Mouse (Mus musculus) cerebellum, adult 18-20 months (tissue): ENCODE data around the gene Tulp4.
A peak's percentile ranks its signal among the peaks of the same experiment; 100 is the strongest.
"Not testable (repeated sequence)": the region's sequence is repeated elsewhere in the genome, so short reads cannot be mapped to it uniquely, and the experiment has no call there.

Experiments used
- DNase-seq, 2 experiments: peaks; one replicate each; pipeline ENCODE4 v3.0.0; 2021

The Tulp4 gene

GRCm38 (mm10) chr17:6195390-6195789 is 89.2 kb downstream of the Tulp4 start:
- DNase-seq: peak in 1 of 2 experiments; percentile 30

GRCm38 (mm10) chr17:6197491-6197890 is 91.3 kb downstream of the Tulp4 start:
- peak in 1 of 2 experiments; percentile 21 for DNase-seq

GRCm38 (mm10) chr17:6198670-6199069 is 92.4 kb downstream of the Tulp4 start:
- peak in 1 of 2 experiments; percentile 22 for DNase-seq

- no peak for DNase-seq
These were observed 92.9 kb downstream of the Tulp4 start for GRCm38 (mm10) chr17:6199166-6199565.

- DNase-seq: peak; percentile 76 to 82
These were observed 95.4 kb downstream of the Tulp4 start for GRCm38 (mm10) chr17:6201522-6202250.

GRCm38 (mm10) chr17:6202389-6203110 is 96.3 kb downstream of the Tulp4 start:
- DNase-seq: peak in 1 of 2 experiments; percentile 27

- no peak for DNase-seq
These were observed 96.9 kb downstream of the Tulp4 start for GRCm38 (mm10) chr17:6203126-6203525.

GRCm38 (mm10) chr17:6203795-6204194 is 97.6 kb downstream of the Tulp4 start:
- no peak for DNase-seq

- DNase-seq: no peak
These were observed 105.5 kb downstream of the Tulp4 start for GRCm38 (mm10) chr17:6211721-6212120.

- no peak for DNase-seq
These were observed 109.4 kb downstream of the Tulp4 start for GRCm38 (mm10) chr17:6215640-6216039.

- DNase-seq: no peak
These were observed 110.3 kb downstream of the Tulp4 start for GRCm38 (mm10) chr17:6216514-6216913.

GRCm38 (mm10) chr17:6232633-6233032 is 126.4 kb downstream of the Tulp4 start:
- DNase-seq: not testable (repeated sequence)

GRCm38 (mm10) chr17:6251298-6251697 is 145.1 kb downstream of the Tulp4 start:
- not testable (repeated sequence) for DNase-seq

GRCm38 (mm10) chr17:6256400-6257069 is 150.3 kb downstream of the Tulp4 start, which contains the start of gene Tmem181a:
Tmem181a (plus strand) TSS chr17:6256860.
- peak in 1 of 2 experiments; percentile 40 for DNase-seq

GRCm38 (mm10) chr17:6257070-6257456 is 150.8 kb downstream of the Tulp4 start:
- peak; percentile 76 to 78 for DNase-seq

GRCm38 (mm10) chr17:6269876-6270831 is 163.9 kb downstream of the Tulp4 start:
- DNase-seq: peak; percentile 22 to 45

GRCm38 (mm10) chr17:6270840-6271239 is 164.6 kb downstream of the Tulp4 start:
- peak in 1 of 2 experiments; percentile 22 for DNase-seq

- not testable (repeated sequence) for DNase-seq
These were observed 165.7 kb downstream of the Tulp4 start for GRCm38 (mm10) chr17:6271970-6272369.

GRCm38 (mm10) chr17:6274693-6275092 is 168.5 kb downstream of the Tulp4 start:
- DNase-seq: not testable (repeated sequence)

- not testable (repeated sequence) for DNase-seq
These were observed 173.0 kb downstream of the Tulp4 start for GRCm38 (mm10) chr17:6279205-6279604.

- not testable (repeated sequence) for DNase-seq
These were observed 173.5 kb downstream of the Tulp4 start for GRCm38 (mm10) chr17:6279772-6280171.

GRCm38 (mm10) chr17:6280513-6280912 is 174.3 kb downstream of the Tulp4 start:
- not testable (repeated sequence) for DNase-seq
